Mouse (Mus musculus): ENCODE measurements at regions not wholly inside any gene's neighbourhood (a gene's known extent, or its start where the extent isn't known, plus 50 kb on each side); places are given as distances from the start of the nearest gene placed in this dataset.

DNA sequence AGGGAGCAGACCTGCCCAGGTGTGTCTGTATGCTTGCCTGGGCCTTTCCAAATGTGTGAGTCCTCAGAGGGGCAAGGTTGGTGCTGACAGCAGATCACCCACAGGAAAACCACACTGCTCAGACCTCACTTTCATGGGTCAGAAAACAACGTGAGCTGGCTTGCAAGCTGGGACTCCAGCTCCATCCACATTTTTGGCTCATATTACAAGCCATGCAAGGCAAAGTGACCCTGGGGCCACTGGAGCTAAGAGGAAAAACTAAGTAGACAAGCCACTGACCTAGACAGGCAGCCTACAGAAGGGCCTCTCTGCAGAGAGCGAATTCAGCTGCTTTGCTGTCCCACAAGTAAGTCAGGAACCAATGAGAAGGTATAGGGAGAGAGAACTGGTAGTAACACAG is 113.7 kb upstream of the Tmem260 start:
- TF ChIP-seq CTCF (IDR thresholded peaks at IDR 0.05; ENCODE audit: low read depth) (no peak), EP300 (IDR thresholded peaks at IDR 0.05; ENCODE audit: low read depth) (no peak)

Data from heart, postnatal 0 days (tissue).